Mouse (Mus musculus): ENCODE measurements at regions not wholly inside any gene's neighbourhood (a gene's known extent, or its start where the extent isn't known, plus 50 kb on each side); places are given as distances from the start of the nearest gene placed in this dataset.

- TF ChIP-seq POLR2A (IDR thresholded peaks at IDR 0.05; ENCODE audit: low read depth, low read length) (no peak), CTCF (IDR thresholded peaks at IDR 0.05; ENCODE audit: borderline replicate concordance, insufficient read depth, low read length) (no peak)
These were observed 542.0 kb upstream of the Adam5 start for GRCm38 (mm10) chr8:25366181-25366580.

All from embryonic fibroblast, embryonic 13.5 days (primary cell).